Mouse (Mus musculus) embryonic fibroblast, embryonic 13.5 days (primary cell): ENCODE data around the gene Ick. TPM values are rescaled to one million over a fixed set of nuclear protein-coding genes. Genes with fewer than 3 reads are reported as not detected.

ENCODE experiments used
- H3K27ac ChIP-seq: 2 replicates; pipeline ENCODE4 v1.5.1; 2012; ENCODE audit warnings: low read length, control low read depth, inconsistent platforms; ENCODE audit not compliant: insufficient read depth
- H3K4me1 ChIP-seq: 2 replicates; pipeline ENCODE4 v1.6.1; 2011; ENCODE audit warnings: low read length; ENCODE audit not compliant: control insufficient read depth, insufficient read depth
- H3K4me3 ChIP-seq: 2 replicates; pipeline ENCODE4 v1.5.1; 2011; ENCODE audit warnings: mild to moderate bottlenecking, control low read depth, low read length; ENCODE audit not compliant: insufficient read depth
- CTCF ChIP-seq: IDR thresholded peaks from 2 replicates; pipeline ENCODE4 v1.5.1; 2011; ENCODE audit warnings: mild to moderate bottlenecking, control low read depth, low read length, moderate library complexity, borderline replicate concordance; ENCODE audit not compliant: insufficient read depth
- POLR2A ChIP-seq: IDR thresholded peaks from 2 replicates; pipeline ENCODE4 v1.6.1; 2011; ENCODE audit warnings: low read depth, mild to moderate bottlenecking, control low read depth, low read length, moderate library complexity
- polyA plus RNA-seq: library from polyadenylated mRNA; stranded (reverse); fragments of >200 nt; gene quantifications from 2 replicates; pipeline ENCODE4 v1.2.4, GENCODE M21; 2011; ENCODE audit warnings: low read depth; ENCODE audit not compliant: missing spikeins, insufficient read length

Ick gene
- polyA plus RNA-seq, 1 experiment, result 34.0 TPM

DNA sequence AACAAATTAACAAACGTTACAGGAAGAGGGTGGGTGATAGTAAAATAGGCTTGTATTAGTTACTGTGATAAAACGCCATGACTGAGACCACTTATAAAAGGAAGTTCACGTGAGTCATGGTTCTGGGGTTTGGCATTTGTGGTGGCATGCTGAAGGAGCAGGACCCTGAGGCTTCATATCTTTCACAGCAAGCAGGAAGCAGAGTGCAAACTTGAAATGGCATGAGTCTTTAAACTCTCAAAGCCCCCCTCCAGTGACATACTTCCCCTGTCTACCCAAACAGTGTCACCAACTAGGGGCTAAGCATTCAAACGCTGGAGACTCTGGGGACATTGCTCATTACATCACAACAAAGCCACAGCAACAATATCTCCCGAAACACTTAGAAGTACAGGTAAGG, 8.0 kb upstream of the Ick start:
- Histone ChIP-seq H3K4me3 (no peak overlapping the region), H3K27ac (no peak overlapping the region), H3K4me1 (peaks cover 4% of the 10 kb centered on the region; the same call in 1 of the 2 replicates)
- no peak for TF ChIP-seq CTCF
- no peak for TF ChIP-seq POLR2A

DNA sequence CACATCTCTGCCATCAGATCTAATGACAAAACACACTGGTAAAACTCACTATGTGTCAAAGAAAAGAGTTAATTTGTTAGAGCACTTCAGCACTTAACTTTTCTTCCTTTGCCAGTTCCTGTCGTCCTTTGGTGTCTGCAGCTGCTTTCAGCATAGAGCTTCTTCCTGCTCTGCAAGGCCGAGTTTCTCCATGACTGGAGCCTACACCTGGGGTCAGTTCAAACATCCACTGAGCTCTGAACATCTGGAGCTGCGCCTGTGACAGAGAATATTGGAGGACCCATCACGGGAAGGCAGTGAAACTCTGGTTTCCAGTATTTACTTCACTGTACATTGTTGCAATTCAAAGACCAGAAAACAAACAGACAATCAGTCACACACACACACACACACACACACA, 7.6 kb upstream of the Ick start:
- no peak for TF ChIP-seq POLR2A
- TF ChIP-seq CTCF, result no peak
- H3K27ac ChIP-seq, result no peak overlapping the region
- peaks cover 4% of the 10 kb centered on the region; the same call in 1 of the 2 replicates for H3K4me1 ChIP-seq
- H3K4me3 ChIP-seq, result no peak overlapping the region

DNA sequence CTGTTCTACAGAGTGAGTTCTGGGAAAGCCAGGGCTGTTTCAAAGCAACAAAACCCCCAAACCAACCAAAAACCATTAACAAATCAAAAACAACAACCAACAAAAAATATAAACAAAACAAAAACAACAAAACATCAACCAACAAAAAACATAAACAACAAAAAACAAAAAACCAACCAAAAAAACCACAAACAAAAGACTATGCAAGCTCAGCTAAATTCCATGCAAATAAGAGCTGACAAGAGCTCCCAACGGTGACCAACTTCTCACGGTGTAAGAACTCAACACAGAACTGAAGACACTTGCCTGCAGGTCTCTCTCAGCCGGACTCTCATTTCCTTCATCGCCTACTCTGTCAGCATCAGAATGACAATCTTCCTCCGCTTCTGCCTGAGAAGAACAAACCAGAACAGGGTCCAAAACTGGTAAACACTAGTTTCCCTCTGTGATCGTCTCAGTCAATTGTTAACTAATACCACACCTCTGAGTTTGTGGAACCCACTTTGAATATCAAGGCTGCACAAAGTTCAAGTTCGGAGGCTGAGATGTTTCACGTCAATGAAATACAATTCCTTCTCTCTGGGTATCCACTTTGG, 4.9 kb upstream of the Ick start:
- Histone ChIP-seq H3K4me1 (peaks cover 4% of the 10 kb centered on the region; the same call in 1 of the 2 replicates), H3K27ac (no peak overlapping the region), H3K4me3 (no peak overlapping the region)
- TF ChIP-seq CTCF (no peak), POLR2A (no peak)

DNA sequence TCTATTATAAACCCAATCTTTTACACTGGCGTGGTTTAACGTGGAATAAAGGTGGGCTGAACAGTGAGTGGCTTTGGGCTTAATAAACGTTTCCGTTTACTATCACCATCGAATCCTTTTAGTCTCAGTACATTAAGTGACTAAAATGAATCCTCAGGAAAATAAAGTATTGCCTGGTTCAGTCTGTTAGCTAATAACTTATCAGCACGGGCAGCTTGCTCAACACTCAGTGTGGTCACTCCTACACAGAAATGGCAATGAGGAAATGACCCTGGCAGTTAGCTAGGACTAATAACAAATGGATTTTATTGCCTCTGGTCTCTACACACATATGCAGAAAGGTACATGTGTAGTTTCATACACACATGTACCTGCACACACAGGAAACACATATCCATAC, 4.0 kb upstream of the Ick start:
- Histone ChIP-seq H3K4me3 (no peak overlapping the region), H3K4me1 (peaks cover 4% of the 10 kb centered on the region; the same call in 1 of the 2 replicates), H3K27ac (no peak overlapping the region)
- TF ChIP-seq CTCF, result no peak
- TF ChIP-seq POLR2A, result no peak

DNA sequence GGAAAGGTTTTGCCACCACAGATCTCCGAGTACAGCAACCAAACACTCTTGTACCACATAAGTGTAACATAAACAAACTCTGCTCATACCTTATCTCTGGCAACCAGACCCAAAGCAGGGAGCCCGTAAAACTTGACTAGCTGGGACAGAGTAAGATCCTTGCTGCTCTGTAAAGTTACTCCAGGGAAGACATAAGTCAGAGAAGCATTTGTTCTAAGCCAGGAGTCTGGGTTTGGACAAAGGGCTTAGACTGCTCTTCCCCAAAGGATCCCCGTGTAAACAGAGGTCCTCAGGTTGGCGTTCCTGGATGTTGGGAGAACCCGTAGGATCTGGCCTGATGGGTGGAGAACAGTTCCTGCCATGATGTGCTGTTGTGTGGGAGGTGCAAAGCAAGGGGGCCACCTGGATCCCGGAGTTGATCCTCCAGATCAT, 3.5 kb upstream of the Ick start:
- Histone ChIP-seq H3K4me3 (no peak overlapping the region), H3K27ac (no peak overlapping the region), H3K4me1 (peaks cover 4% of the 10 kb centered on the region; the same call in 1 of the 2 replicates)
- TF ChIP-seq POLR2A (no peak), CTCF (no peak)

DNA sequence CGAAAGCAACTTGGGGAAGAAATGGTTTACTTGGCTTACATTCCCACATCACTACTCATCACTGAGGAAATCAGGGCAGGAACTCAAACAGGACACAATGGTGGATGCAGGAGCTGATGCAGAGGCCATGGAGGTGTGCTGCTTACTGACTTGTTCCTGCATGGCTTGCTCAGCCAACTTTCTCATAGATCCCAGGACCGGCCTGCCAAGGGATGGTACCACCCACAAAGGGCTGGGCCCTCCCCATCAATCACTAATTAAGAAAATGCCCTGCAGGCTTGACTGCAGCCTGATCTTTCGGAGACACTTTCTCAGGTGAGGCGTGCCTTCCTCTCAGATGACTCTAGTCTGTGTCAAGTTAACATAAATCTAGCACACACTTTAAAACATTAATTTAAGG, 2.2 kb upstream of the Ick start:
- no peak overlapping the region for H3K4me3 ChIP-seq
- no peak for TF ChIP-seq CTCF
- no peak for TF ChIP-seq POLR2A
- no peak overlapping the region for H3K27ac ChIP-seq

DNA sequence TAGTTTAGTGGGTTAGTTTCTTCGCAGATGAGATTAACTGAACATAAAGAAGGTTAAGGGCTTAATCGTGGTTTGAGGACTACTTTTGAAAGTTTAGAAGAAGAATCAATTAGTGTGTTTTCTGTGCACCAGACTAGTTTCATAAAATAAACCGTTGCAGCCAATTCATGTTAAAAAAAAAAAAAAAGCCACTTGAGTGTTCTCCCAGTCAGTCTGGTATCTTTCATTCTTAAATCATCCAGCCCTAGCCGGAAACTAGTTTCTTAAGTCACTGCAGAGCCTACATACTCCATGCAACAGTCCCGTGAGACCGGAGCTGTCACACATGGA, 1.4 kb upstream of the Ick start:
- TF ChIP-seq CTCF (no peak), POLR2A (no peak)
- H3K4me3 ChIP-seq, result peak overlapping the region; percentile 72
- no peaks in the 10 kb centered on the region for H3K4me1 ChIP-seq
- H3K27ac ChIP-seq, result no peak overlapping the region

More for the DNA sequence above, 2.2 kb upstream of the Ick start:
- no peaks in the 10 kb centered on the region for H3K4me1 ChIP-seq

DNA sequence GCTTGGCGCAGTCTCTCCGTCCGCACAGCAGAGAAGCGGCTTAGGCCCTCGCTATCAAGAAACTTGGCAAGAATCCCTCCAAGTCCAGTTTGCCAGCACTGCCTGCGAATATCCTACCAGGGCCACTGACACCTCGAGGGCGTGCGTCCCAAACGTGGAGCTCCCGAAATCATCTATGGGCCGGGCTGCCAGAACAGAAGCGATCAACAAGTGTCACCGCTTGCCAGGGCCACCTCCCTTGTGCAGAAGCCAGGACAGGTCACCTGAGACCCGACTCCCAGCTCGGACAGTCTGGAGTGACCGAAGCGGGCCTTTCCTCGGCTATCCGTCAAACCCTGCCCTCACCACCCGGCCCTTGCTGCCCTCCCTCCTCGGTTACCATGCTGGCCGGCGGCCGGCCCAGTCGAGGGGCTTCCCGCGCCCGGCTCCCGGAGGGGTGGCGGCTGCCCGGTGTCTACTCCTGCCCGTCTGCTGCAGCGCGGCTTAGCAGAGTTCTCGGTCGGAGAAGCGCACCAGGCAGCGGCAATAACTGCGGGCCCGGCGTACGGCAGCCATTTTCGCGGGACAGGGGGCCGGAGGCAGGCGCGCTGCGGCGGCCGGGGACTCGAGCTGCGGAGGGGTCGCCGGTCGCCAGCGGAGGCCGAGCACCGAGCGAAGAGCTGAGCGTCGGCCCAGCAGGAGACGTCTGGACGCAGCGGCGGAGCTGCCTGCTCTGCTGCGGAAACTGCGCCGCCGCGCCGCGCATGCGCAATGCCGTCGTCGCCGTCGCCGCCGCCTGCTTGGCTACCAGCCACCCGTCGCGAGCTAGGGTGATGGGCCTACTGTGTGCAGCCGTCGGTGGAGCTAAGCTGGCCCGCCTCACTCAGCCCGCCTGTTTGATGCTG, 838 bp upstream of the Ick start:
- peak overlapping the region; percentile 94 for H3K27ac ChIP-seq
- H3K4me1 ChIP-seq, result no peaks in the 10 kb centered on the region
- H3K4me3 ChIP-seq, result peak overlapping the region; percentile 72
- TF ChIP-seq POLR2A (peak; percentile 94), CTCF (no peak)

DNA sequence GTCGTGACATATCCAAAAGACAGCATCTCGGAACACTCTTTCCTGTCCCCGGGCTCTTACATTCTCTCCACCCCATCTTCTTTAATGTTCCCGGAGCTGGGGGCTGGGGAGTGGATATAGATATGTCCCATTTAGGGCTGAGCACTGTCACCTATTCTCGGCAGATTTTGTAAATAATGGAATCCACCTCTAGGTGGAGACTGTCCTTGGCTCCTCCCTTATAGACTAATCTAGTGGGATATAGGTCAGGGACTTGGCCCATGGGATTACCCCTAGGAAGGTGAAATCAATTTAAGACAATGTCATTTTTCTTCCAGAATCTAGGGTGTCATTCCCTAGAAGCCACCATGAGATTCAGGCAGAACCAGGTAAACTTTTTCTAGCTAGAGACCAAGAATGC, 664 bp downstream of the Ick start:
- Histone ChIP-seq H3K27ac (no peak overlapping the region), H3K4me3 (peak overlapping the region; percentile 58), H3K4me1 (no peaks in the 10 kb centered on the region)
- TF ChIP-seq POLR2A (no peak), CTCF (no peak)

DNA sequence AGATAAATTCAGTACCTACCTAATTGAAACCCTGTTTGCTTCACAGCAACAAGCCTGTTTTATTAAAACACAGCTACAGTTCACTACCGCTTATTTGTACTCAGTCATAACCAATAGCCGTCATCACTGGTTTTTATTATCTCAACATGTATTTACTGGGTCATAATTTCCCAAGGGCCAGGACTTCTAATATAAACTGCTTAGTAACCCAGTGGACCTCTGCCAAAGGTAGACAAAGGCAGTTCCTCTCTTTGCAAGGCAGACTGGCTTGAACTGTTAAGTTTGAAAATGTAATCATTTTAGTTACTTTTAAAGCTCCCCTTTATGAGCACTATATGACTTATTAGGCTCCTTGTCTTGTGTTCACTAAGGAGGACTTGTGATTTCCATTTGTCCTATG, 2.5 kb downstream of the Ick start:
- Histone ChIP-seq H3K4me1 (no peaks in the 10 kb centered on the region), H3K4me3 (no peak overlapping the region), H3K27ac (no peak overlapping the region)
- no peak for TF ChIP-seq POLR2A
- TF ChIP-seq CTCF, result no peak
